Mouse (Mus musculus) stomach, embryonic 15.5 days (tissue): ENCODE measurements at regions not wholly inside any gene's neighbourhood (a gene's known extent, or its start where the extent isn't known, plus 50 kb on each side); places are given as distances from the start of the nearest gene placed in this dataset.
"Not testable (repeated sequence)": the region's sequence is repeated elsewhere in the genome, so short reads cannot be mapped to it uniquely, and the experiment has no call there.

Source experiments
- ATAC-seq: fragments of 200-750 bp; cut with Nextera tagmentation; 2 replicates; pipeline ENCODE4 v1.8.0; 2017; ENCODE audit warnings: low read depth, moderate number of reproducible peaks, moderate TSS enrichment; ENCODE audit not compliant: insufficient read depth, low FRiP score
- H3K27ac ChIP-seq: fragments of 300-500 bp; sonication (generic); 2 replicates; pipeline ENCODE4 v1.5.1; 2015; ENCODE audit warnings: mild to moderate bottlenecking, inconsistent platforms
- H3K27me3 ChIP-seq: fragments of 300-500 bp; sonication (generic); replicated peaks from 2 replicates; pipeline ENCODE4 v1.6.1; 2015; ENCODE audit warnings: inconsistent platforms
- H3K36me3 ChIP-seq: fragments of 300-500 bp; sonication (generic); 2 replicates; pipeline ENCODE4 v1.6.1; 2015; ENCODE audit warnings: inconsistent platforms
- H3K4me1 ChIP-seq: fragments of 300-500 bp; sonication (generic); 2 replicates; pipeline ENCODE4 v1.6.1; 2015; ENCODE audit warnings: inconsistent platforms
- H3K4me2 ChIP-seq: fragments of 300-500 bp; sonication (generic); 2 replicates; pipeline ENCODE4 v1.6.1; 2015; ENCODE audit warnings: mild to moderate bottlenecking, inconsistent platforms
- H3K4me3 ChIP-seq: fragments of 300-500 bp; sonication (generic); replicated peaks from 2 replicates; pipeline ENCODE4 v1.5.1; 2015; ENCODE audit warnings: inconsistent platforms
- H3K9ac ChIP-seq: fragments of 300-500 bp; sonication (generic); 2 replicates; pipeline ENCODE4 v1.6.1; 2015; ENCODE audit warnings: inconsistent platforms
- H3K9me3 ChIP-seq: fragments of 300-500 bp; sonication (generic); 2 replicates; pipeline ENCODE4 v1.6.1; 2016; ENCODE audit warnings: inconsistent platforms
- WGBS: fragments of 180-500 bp; shearing (Covaris S2); methylation state at CpG from one replicate; pipeline ENCODE4 v1.1.7; 2015; 5-methylcytosine and 5-hydroxymethylcytosine counted together

DNA sequence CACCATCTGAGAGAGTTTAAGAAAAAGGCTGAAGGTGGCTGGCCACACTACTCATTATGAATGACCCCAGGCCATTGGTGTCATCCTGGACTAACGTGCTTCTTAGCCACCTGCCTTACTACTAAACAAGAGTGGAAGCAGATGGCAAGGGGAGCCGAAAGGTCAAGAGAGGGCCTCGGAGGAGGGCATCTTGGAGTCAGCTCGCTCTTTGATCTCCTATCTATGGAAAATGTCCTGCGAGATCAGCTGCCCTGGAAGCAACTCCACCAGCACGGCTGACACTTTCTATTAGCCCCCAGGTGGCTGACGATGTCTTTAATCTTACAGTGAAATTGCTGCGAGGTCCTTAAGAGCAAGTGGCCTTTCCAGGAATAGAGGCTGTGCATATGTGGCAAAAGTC lies 179.3 kb downstream of the Csl start:
- no peak for ATAC-seq
- Histone ChIP-seq H3K4me1 (no peaks in the 10 kb centered on the region), H3K9me3 (no peaks in the 10 kb centered on the region), H3K4me3 (no peak overlapping the region), H3K4me2 (no peak overlapping the region), H3K36me3 (no peaks in the 10 kb centered on the region), H3K27me3 (no peaks in the 10 kb centered on the region), H3K9ac (no peak overlapping the region), H3K27ac (no peak overlapping the region)
- WGBS = 42% methylated on average over 8 of the region's 8 CpGs

GRCm38 (mm10) chr10:99581074-99581473 lies 178.4 kb downstream of the Csl start:
- Histone ChIP-seq H3K36me3 (no peaks in the 10 kb centered on the region), H3K9ac (no peak overlapping the region), H3K9me3 (no peaks in the 10 kb centered on the region), H3K4me1 (no peaks in the 10 kb centered on the region), H3K27me3 (no peaks in the 10 kb centered on the region), H3K27ac (no peak overlapping the region), H3K4me2 (no peak overlapping the region), H3K4me3 (no peak overlapping the region)
- WGBS = 63% methylated on average over 8 of the region's 8 CpGs
- no peak for ATAC-seq

DNA sequence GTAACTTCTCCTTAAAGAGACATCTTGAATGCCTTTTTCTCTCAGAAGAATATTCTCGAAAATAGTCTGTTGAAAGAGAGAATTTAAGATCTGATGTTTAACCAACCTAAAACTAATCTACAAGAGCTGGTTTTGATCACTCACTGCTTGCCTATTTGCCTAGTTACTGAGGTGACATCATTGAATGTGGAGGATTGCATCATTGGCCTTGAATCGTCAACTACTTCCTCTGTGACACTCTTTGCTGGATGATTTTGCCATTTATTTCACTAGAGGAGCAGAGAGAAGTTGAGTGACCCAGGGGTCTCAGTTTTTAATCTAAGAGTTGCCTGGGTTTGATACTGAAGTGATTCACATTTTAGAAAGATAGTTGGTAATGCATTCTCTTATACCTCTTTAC lies 174.6 kb downstream of the Csl start:
- Histone ChIP-seq H3K4me1 (no peaks in the 10 kb centered on the region), H3K4me3 (no peak overlapping the region), H3K9ac (no peak overlapping the region), H3K27ac (no peak overlapping the region), H3K4me2 (no peak overlapping the region), H3K27me3 (no peaks in the 10 kb centered on the region), H3K36me3 (no peaks in the 10 kb centered on the region), H3K9me3 (no peaks in the 10 kb centered on the region)
- 77% methylated on average over 2 of the region's 2 CpGs for WGBS
- no peak for ATAC-seq

GRCm38 (mm10) chr10:99592220-99592619 lies 167.2 kb downstream of the Csl start:
- no peaks in the 10 kb centered on the region for H3K36me3 ChIP-seq
- H3K27me3 ChIP-seq = no peaks in the 10 kb centered on the region
- H3K4me2 ChIP-seq = 0 out of 2 replicates have a peak overlapping the region, but pooled peaks have one; percentile 10
- H3K4me1 ChIP-seq = 0 out of 2 replicates have a peak, but pooled peaks cover 2% of the 10 kb centered on the region
- 29% methylated on average over 9 of the region's 9 CpGs for WGBS
- H3K9me3 ChIP-seq = no peaks in the 10 kb centered on the region
- no peak; the same call in 1 of the 2 replicates for ATAC-seq
- no peak overlapping the region for H3K27ac ChIP-seq
- no peak overlapping the region for H3K9ac ChIP-seq
- no peak overlapping the region for H3K4me3 ChIP-seq

- Histone ChIP-seq H3K9ac (no peak overlapping the region), H3K36me3 (no peaks in the 10 kb centered on the region), H3K4me3 (no peak overlapping the region), H3K4me1 (0 out of 2 replicates have a peak, but pooled peaks cover 2% of the 10 kb centered on the region), H3K27me3 (no peaks in the 10 kb centered on the region), H3K27ac (no peak overlapping the region), H3K9me3 (no peaks in the 10 kb centered on the region), H3K4me2 (no peak overlapping the region)
- 74% methylated on average over 14 of the region's 14 CpGs for WGBS
- ATAC-seq = no peak; the same call in 1 of the 2 replicates
These were observed 163.8 kb downstream of the Csl start for GRCm38 (mm10) chr10:99595659-99596058.

GRCm38 (mm10) chr10:99599142-99600120 lies 160.0 kb downstream of the Csl start:
- not testable (repeated sequence) for H3K36me3 ChIP-seq, H3K9ac ChIP-seq

GRCm38 (mm10) chr10:99602331-99602730 lies 157.1 kb downstream of the Csl start:
- no peaks in the 10 kb centered on the region for H3K27me3 ChIP-seq
- no peaks in the 10 kb centered on the region for H3K36me3 ChIP-seq
- H3K9me3 ChIP-seq = no peaks in the 10 kb centered on the region
- H3K4me1 ChIP-seq = no peaks in the 10 kb centered on the region
- no peak overlapping the region for H3K27ac ChIP-seq
- WGBS = 77% methylated on average over 5 of the region's 5 CpGs
- ATAC-seq = no peak
- H3K4me2 ChIP-seq = no peak overlapping the region
- no peak overlapping the region for H3K9ac ChIP-seq
- H3K4me3 ChIP-seq = no peak overlapping the region

More at GRCm38 (mm10) chr10:99599142-99600120, 160.0 kb downstream of the Csl start:
- 35% methylated on average over 26 of the region's 34 CpGs for WGBS
- peak overlapping the region; percentile 36 for H3K4me2 ChIP-seq
- not testable (repeated sequence) for H3K9me3 ChIP-seq, H3K27ac ChIP-seq, H3K4me1 ChIP-seq, H3K27me3 ChIP-seq, ATAC-seq
- peak overlapping the region; percentile 39 for H3K4me3 ChIP-seq

GRCm38 (mm10) chr10:99604172-99604571 lies 155.3 kb downstream of the Csl start:
- 82% methylated on average over 1 of the region's 1 CpGs for WGBS
- no peaks in the 10 kb centered on the region for H3K9me3 ChIP-seq
- no peak overlapping the region for H3K27ac ChIP-seq
- no peak overlapping the region for H3K4me3 ChIP-seq
- no peak overlapping the region for H3K9ac ChIP-seq
- no peak overlapping the region for H3K4me2 ChIP-seq
- no peaks in the 10 kb centered on the region for H3K4me1 ChIP-seq
- no peak for ATAC-seq
- no peaks in the 10 kb centered on the region for H3K36me3 ChIP-seq
- H3K27me3 ChIP-seq = no peaks in the 10 kb centered on the region

GRCm38 (mm10) chr10:99608477-99608876 lies 151.0 kb downstream of the Csl start:
- Histone ChIP-seq H3K4me1 (no peaks in the 10 kb centered on the region), H3K36me3 (no peaks in the 10 kb centered on the region), H3K27ac (no peak overlapping the region), H3K9me3 (no peaks in the 10 kb centered on the region), H3K27me3 (no peaks in the 10 kb centered on the region), H3K4me3 (no peak overlapping the region), H3K9ac (no peak overlapping the region), H3K4me2 (no peak overlapping the region)
- WGBS = 83% methylated on average over 10 of the region's 10 CpGs
- ATAC-seq = no peak

DNA sequence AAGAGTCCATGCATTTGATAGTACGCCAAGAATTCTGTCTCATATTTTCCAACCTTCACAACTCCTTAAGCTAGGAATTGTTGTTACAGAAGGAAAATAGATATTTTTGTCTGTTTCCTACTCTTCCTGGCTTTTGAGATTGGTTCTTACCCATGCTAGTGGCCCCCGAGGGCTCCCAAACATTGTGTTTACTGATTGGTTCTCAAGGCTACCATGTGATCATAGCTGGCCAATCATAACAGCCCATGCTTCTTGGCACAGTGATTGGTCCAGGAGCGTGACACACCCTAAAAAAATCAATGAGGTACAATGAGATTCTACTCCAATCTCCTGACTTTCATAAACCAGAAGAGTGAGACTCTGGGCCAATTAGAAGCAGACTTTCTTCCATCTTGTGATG lies 150.0 kb downstream of the Csl start:
- Histone ChIP-seq H3K4me1 (no peaks in the 10 kb centered on the region), H3K27me3 (no peaks in the 10 kb centered on the region), H3K9me3 (no peaks in the 10 kb centered on the region), H3K36me3 (no peaks in the 10 kb centered on the region), H3K9ac (no peak overlapping the region), H3K4me2 (no peak overlapping the region), H3K27ac (no peak overlapping the region), H3K4me3 (no peak overlapping the region)
- 92% methylated on average over 3 of the region's 3 CpGs for WGBS
- ATAC-seq = no peak

GRCm38 (mm10) chr10:99610890-99611289 lies 148.6 kb downstream of the Csl start:
- no peaks in the 10 kb centered on the region for H3K9me3 ChIP-seq
- no peaks in the 10 kb centered on the region for H3K4me1 ChIP-seq
- H3K27ac ChIP-seq = no peak overlapping the region
- no peak overlapping the region for H3K4me3 ChIP-seq
- no peaks in the 10 kb centered on the region for H3K27me3 ChIP-seq
- H3K9ac ChIP-seq = no peak overlapping the region
- no peak overlapping the region for H3K4me2 ChIP-seq
- no peak for ATAC-seq
- no peaks in the 10 kb centered on the region for H3K36me3 ChIP-seq
- WGBS = 84% methylated on average over 4 of the region's 4 CpGs

- WGBS = 39% methylated on average over 7 of the region's 7 CpGs
- H3K4me2 ChIP-seq = no peak overlapping the region
These were observed 144.8 kb downstream of the Csl start for GRCm38 (mm10) chr10:99614392-99615249.

More at GRCm38 (mm10) chr10:99614392-99615249, 144.8 kb downstream of the Csl start:
- Histone ChIP-seq H3K9me3 (no peaks in the 10 kb centered on the region), H3K27ac (no peak overlapping the region), H3K27me3 (no peaks in the 10 kb centered on the region), H3K9ac (no peak overlapping the region), H3K4me1 (no peaks in the 10 kb centered on the region), H3K4me3 (no peak overlapping the region), H3K36me3 (no peaks in the 10 kb centered on the region)
- no peak for ATAC-seq
